ENCODE assay signal across 13 mouse cellular contexts in genomic region chr12:54825202-54825601, GRCm38 (mm10). TPM values are rescaled to one million over a fixed set of nuclear protein-coding genes. Genes with fewer than 3 reads are reported as not detected.
DNase-seq lines count a peak whose midpoint lies in the region; ATAC-seq and TF ChIP-seq lines count a peak whose summit lies in the region.
"Had no signal": no experiment of that assay in that cellular context is flagged by ENCODE, and none has a peak within 500 bp of the region (broad histone marks: within the 10 kb centered on the region; RNA-seq: fewer than 3 reads in every experiment).

No protein-coding gene starts in this region.

- TF ChIP-seq CTCF in C2C12 (IDR thresholded peaks at IDR 0.05; ENCODE audit: control insufficient read depth, insufficient read depth, insufficient read length) = peak; percentile 15

- H3K79me2 ChIP-seq in C2C12 (ENCODE audit: control insufficient read depth, insufficient read depth) = no peaks in the 10 kb centered on the region

- no peaks in the 10 kb centered on the region for H3K36me3 ChIP-seq in kidney, embryonic 16.5 days (ENCODE audit: insufficient read depth, low read length)
- H3K36me3 ChIP-seq in C2C12 (ENCODE audit: control insufficient read depth, insufficient read depth) (no peaks in the 10 kb centered on the region), ES-E14 (ENCODE audit: control insufficient read depth, insufficient read depth, low read length, poor library complexity, severe bottlenecking) (no peaks in the 10 kb centered on the region)
- H3K36me3 ChIP-seq: heart, embryonic 10.5 days had no signal

- DNase-seq in kidney, adult 9 months = peak; percentile 40
- DNase-seq in ES-E14 (ENCODE audit: low read depth, low spot score) = no peak
- DNase-seq in induced T-regulatory cell, adult 2 months (ENCODE audit: low read depth) = peak; percentile 38
- DNase-seq in ovary, postnatal 10 days (ENCODE audit: low spot score) = no peak
- no peak for DNase-seq in left cerebral cortex, adult 11 months (ENCODE audit: low spot score)
- DNase-seq: cerebellum, postnatal 36 days; kidney, postnatal 10 days; lung, postnatal 36 days had no signal

- no peak overlapping the region for H3ac ChIP-seq in C2C12 (ENCODE audit: control insufficient read depth, insufficient read length, low read depth)

- H3K27me3 ChIP-seq in kidney, embryonic 16.5 days (ENCODE audit: insufficient read depth, low read length) = no peaks in the 10 kb centered on the region
- no peaks in the 10 kb centered on the region for H3K27me3 ChIP-seq in C2C12 (ENCODE audit: control insufficient read depth, insufficient read depth, insufficient read length)

- ATAC-seq in kidney, embryonic 16.5 days (ENCODE audit: low FRiP score, low TSS enrichment) = no peak
- no peak for ATAC-seq in monocyte, adult 5-6 weeks (replicated peaks; ENCODE audit: insufficient number of reproducible peaks, low FRiP score, low TSS enrichment, poor library complexity, severe bottlenecking)
- ATAC-seq: forebrain, embryonic 14.5 days had no signal

- H3K79me3 ChIP-seq in C2C12 (ENCODE audit: low read depth) = no peaks in the 10 kb centered on the region

- no peaks in the 10 kb centered on the region for H3K4me1 ChIP-seq in kidney, embryonic 16.5 days (ENCODE audit: insufficient read depth, low read length)
- peaks cover 0 to under 1% of the 10 kb centered on the region in 2 experiments; a peak in 1 of 4 replicates for H3K4me1 ChIP-seq in ES-E14 (ENCODE audit: control insufficient read depth in 2 of 2, insufficient read depth in 2 of 2, low read length in 2 of 2, poor library complexity in 1 of 2)

- 97% methylated on average over 3 of the region's 3 CpGs for WGBS in kidney, embryonic 16.5 days

- no peaks in the 10 kb centered on the region for H3K9me3 ChIP-seq in kidney, embryonic 16.5 days (ENCODE audit: low read length)
- H3K9me3 ChIP-seq in ES-E14 (ENCODE audit: control insufficient read depth, insufficient read depth, low read depth, low read length) = no peaks in the 10 kb centered on the region
- H3K9me3 ChIP-seq: heart, embryonic 10.5 days had no signal

- in situ Hi-C loops in ES-E14 (cut with MboI; ENCODE audit: low sequenced_read_pairs in 2 of 2, unreplicated experiment in 2 of 2) = no loop called here

- H3K9ac ChIP-seq in kidney, embryonic 16.5 days (replicated peaks; ENCODE audit: low read length) = no peak overlapping the region
- H3K9ac ChIP-seq in ES-E14 (ENCODE audit: insufficient read depth, low read depth, low read length, poor library complexity, severe bottlenecking) = no peak overlapping the region

- no peak overlapping the region for H3K27ac ChIP-seq in kidney, embryonic 16.5 days (ENCODE audit: low read length)
- no peak overlapping the region for H3K27ac ChIP-seq in ES-E14 (ENCODE audit: insufficient read depth, low read depth, low read length, poor library complexity, severe bottlenecking)
- H3K27ac ChIP-seq: heart, embryonic 10.5 days had no signal

- no peak overlapping the region for H3K4me2 ChIP-seq in kidney, embryonic 16.5 days (replicated peaks; ENCODE audit: low read depth, low read length)

- H3K4me3 ChIP-seq in kidney, embryonic 16.5 days (ENCODE audit: low read length) = no peak overlapping the region
- H3K4me3 ChIP-seq in C2C12 (ENCODE audit: insufficient read depth, poor library complexity, severe bottlenecking) = no peak overlapping the region
- H3K4me3 ChIP-seq in ES-E14 (ENCODE audit: insufficient read depth in 1 of 2, low read depth in 1 of 2, low read length in 2 of 2, poor library complexity in 1 of 2, severe bottlenecking in 1 of 2) = no peak overlapping the region
- H3K4me3 ChIP-seq: heart, embryonic 10.5 days had no signal

TF ChIP-seq in C2C12, 6 proteins besides CTCF, POLR2A, EP300 and RAD21:
- no peak for TF ChIP-seq USF1 (IDR thresholded peaks at IDR 0.05; ENCODE audit: low read depth)

TF ChIP-seq in ES-E14, 5 proteins besides CTCF, POLR2A, EP300 and RAD21:
- no peak for TF ChIP-seq MAFK (IDR thresholded peaks at IDR 0.05; ENCODE audit: insufficient read depth, low read depth, low read length)
- peak; percentile 53; the same call in 1 of the 2 replicates for TF ChIP-seq ZC3H11A (IDR thresholded peaks at IDR 0.05; ENCODE audit: borderline replicate concordance, low read depth, low read length)

RNA-seq across cellular contexts. Expression of gene Snx6, which starts 29.7 kb away (rescaled TPM):
- polyA plus RNA-seq in kidney, embryonic 16.5 days (2015; fragmentation: Nextera tagmentation; extraction: Ambion mirVana) = 191 and 192 TPM in 2 replicates
- 33.6 TPM for polyA plus RNA-seq in C2C12 (2012; fragmentation: generic; extraction: Trizol)
- 36.0 and 53.2 TPM in 2 replicates for total RNA-seq in ES-E14 (2012; rRNA removed)
- 76.5 to 87.3 TPM (median 85.8 TPM) in 3 replicates for total RNA-seq in monocyte, adult 5-6 weeks (2017)

RNA-seq across cellular contexts. Expression of gene Cfl2, which starts 37.5 kb away (rescaled TPM):
- polyA plus RNA-seq in kidney, embryonic 16.5 days (2015; fragmentation: Nextera tagmentation; extraction: Ambion mirVana) = 202 and 208 TPM in 2 replicates
- 56.5 TPM for polyA plus RNA-seq in C2C12 (2012; fragmentation: generic; extraction: Trizol)
- 32.6 and 50.9 TPM in 2 replicates for total RNA-seq in ES-E14 (2012; rRNA removed)
- total RNA-seq in monocyte, adult 5-6 weeks (2017) = 33.1 to 51.3 TPM (median 43.5 TPM) in 3 replicates

Comparison
In these comparisons a context has a peak if more than half of its experiments do, and no peak if none do; other contexts are left out.
1. DNase-seq: peak in kidney, adult 9 months (single experiment) and induced T-regulatory cell, adult 2 months (single experiment); none in ES-E14 (single experiment), ovary, postnatal 10 days (single experiment) and left cerebral cortex, adult 11 months (single experiment).